Mouse (Mus musculus) neural tube, embryonic 12.5 days (tissue): ENCODE measurements around the gene Bahd1. TPM values are rescaled to one million over a fixed set of nuclear protein-coding genes. Genes with fewer than 3 reads are reported as not detected.

Experiments
- ATAC-seq: fragments of 200-750 bp; cut with Nextera tagmentation; 2 replicates; pipeline ENCODE4 v1.8.0; 2017; ENCODE audit warnings: low read depth, mild to moderate bottlenecking, moderate TSS enrichment, moderate library complexity; ENCODE audit not compliant: low FRiP score
- H3K27ac ChIP-seq: fragments of 300-500 bp; sonication (generic); 2 replicates; pipeline ENCODE4 v1.5.1; 2016
- H3K27me3 ChIP-seq: fragments of 300-500 bp; sonication (generic); replicated peaks from 2 replicates; pipeline ENCODE4 v1.6.1; 2016; ENCODE audit warnings: mild to moderate bottlenecking
- H3K36me3 ChIP-seq: fragments of 300-500 bp; sonication (generic); 2 replicates; pipeline ENCODE4 v1.6.1; 2016; ENCODE audit warnings: mild to moderate bottlenecking
- H3K4me1 ChIP-seq: fragments of 300-500 bp; sonication (generic); 2 replicates; pipeline ENCODE4 v1.6.1; 2016
- H3K4me2 ChIP-seq: fragments of 300-500 bp; sonication (generic); replicated peaks from 2 replicates; pipeline ENCODE4 v1.6.1; 2016; ENCODE audit warnings: mild to moderate bottlenecking
- H3K4me3 ChIP-seq: fragments of 300-500 bp; sonication (generic); 2 replicates; pipeline ENCODE4 v1.5.1; 2016
- H3K9ac ChIP-seq: fragments of 300-500 bp; sonication (generic); 2 replicates; pipeline ENCODE4 v1.6.1; 2016; ENCODE audit warnings: mild to moderate bottlenecking
- H3K9me3 ChIP-seq: fragments of 300-500 bp; sonication (generic); 2 replicates; pipeline ENCODE4 v1.6.1; 2016; ENCODE audit warnings: mild to moderate bottlenecking
- WGBS: fragments of 180-500 bp; shearing (Covaris S2); methylation state at CpG from one replicate; pipeline ENCODE4 v1.1.7; 2016; 5-methylcytosine and 5-hydroxymethylcytosine counted together
- polyA plus RNA-seq: library from polyadenylated mRNA; unstranded; fragments of >200 nt; fragmentation: Nextera tagmentation; extraction: Ambion mirVana; gene quantifications from 2 replicates; pipeline ENCODE4 v1.2.1, GENCODE M21; 2016

Gene Bahd1
- polyA plus RNA-seq = 8.1 and 8.6 TPM in 2 replicates

- Histone ChIP-seq H3K36me3 (no peaks in the 10 kb centered on the region), H3K4me3 (peak within 1 kb of the TSS; percentile 92), H3K9me3 (no peaks in the 10 kb centered on the region), H3K27me3 (peaks cover 53% of the 10 kb centered on the region), H3K4me1 (peaks cover 71% of the 10 kb centered on the region), H3K27ac (no peak within 1 kb of the TSS), H3K4me2 (peak within 1 kb of the TSS; percentile 99), H3K9ac (peak within 1 kb of the TSS; percentile 56)
- under 1% methylated on average over 32 of the region's 32 CpGs for WGBS
- no peak; the same call in 1 of the 2 replicates for ATAC-seq
Observed at GRCm38 (mm10) chr2:118899981-118900825, at the start of gene Bahd1. Gene Bahd1, plus strand, starts transcription at chr2:118900377.

GRCm38 (mm10) chr2:118851756-118852155 is 48.4 kb upstream of the Bahd1 start:
- H3K9me3 ChIP-seq = no peaks in the 10 kb centered on the region
- no peak overlapping the region for H3K4me3 ChIP-seq
- 16% methylated on average over 3 of the region's 3 CpGs for WGBS
- H3K9ac ChIP-seq = no peak overlapping the region
- no peaks in the 10 kb centered on the region for H3K4me1 ChIP-seq
- H3K27ac ChIP-seq = no peak overlapping the region
- H3K4me2 ChIP-seq = no peak overlapping the region
- no peaks in the 10 kb centered on the region for H3K36me3 ChIP-seq
- no peaks in the 10 kb centered on the region for H3K27me3 ChIP-seq
- no peak for ATAC-seq

GRCm38 (mm10) chr2:118861454-118862339 is 38.5 kb upstream of the Bahd1 start, which contains the start of gene Ivd:
Gene Ivd, plus strand, starts transcription at chr2:118861954.
- H3K27me3 ChIP-seq = no peaks in the 10 kb centered on the region
- under 1% methylated on average over 34 of the region's 34 CpGs for WGBS
- H3K36me3 ChIP-seq = peaks cover 4% of the 10 kb centered on the region; the same call in 1 of the 2 replicates
- ATAC-seq = peak; percentile 100
- H3K4me2 ChIP-seq = peak within 1 kb of the TSS; percentile 78
- H3K4me3 ChIP-seq = peak within 1 kb of the TSS; percentile 62
- H3K9me3 ChIP-seq = no peaks in the 10 kb centered on the region
- H3K27ac ChIP-seq = peak within 1 kb of the TSS; percentile 16; the same call in 1 of the 2 replicates
- peaks cover 8% of the 10 kb centered on the region for H3K4me1 ChIP-seq
- peak within 1 kb of the TSS; percentile 69 for H3K9ac ChIP-seq

GRCm38 (mm10) chr2:118862340-118862675 is 37.9 kb upstream of the Bahd1 start:
- Histone ChIP-seq H3K9me3 (no peaks in the 10 kb centered on the region), H3K27ac (no peak overlapping the region), H3K9ac (peak overlapping the region; percentile 69), H3K4me2 (peak overlapping the region; percentile 78), H3K4me3 (peak overlapping the region; percentile 62), H3K36me3 (peaks cover 4% of the 10 kb centered on the region; the same call in 1 of the 2 replicates), H3K4me1 (peaks cover 8% of the 10 kb centered on the region), H3K27me3 (no peaks in the 10 kb centered on the region)
- 32% methylated on average over 3 of the region's 3 CpGs for WGBS
- no peak for ATAC-seq

- Histone ChIP-seq H3K9ac (no peak overlapping the region), H3K27me3 (no peaks in the 10 kb centered on the region), H3K9me3 (no peaks in the 10 kb centered on the region), H3K4me2 (no peak overlapping the region), H3K27ac (no peak overlapping the region), H3K4me3 (no peak overlapping the region), H3K4me1 (no peaks in the 10 kb centered on the region), H3K36me3 (peaks cover 48% of the 10 kb centered on the region)
- no peak for ATAC-seq
- 94% methylated on average over 3 of the region's 3 CpGs for WGBS
Observed at GRCm38 (mm10) chr2:118870601-118871000, 29.6 kb upstream of the Bahd1 start.

GRCm38 (mm10) chr2:118871032-118871431 is 29.1 kb upstream of the Bahd1 start:
- Histone ChIP-seq H3K36me3 (peaks cover 50% of the 10 kb centered on the region), H3K9me3 (no peaks in the 10 kb centered on the region), H3K4me1 (no peaks in the 10 kb centered on the region), H3K4me2 (no peak overlapping the region), H3K9ac (no peak overlapping the region), H3K27me3 (no peaks in the 10 kb centered on the region), H3K4me3 (no peak overlapping the region), H3K27ac (no peak overlapping the region)
- WGBS = 100% methylated on average over 1 of the region's 1 CpGs
- no peak for ATAC-seq

- WGBS = 90% methylated on average over 5 of the region's 5 CpGs
- Histone ChIP-seq H3K27ac (no peak overlapping the region), H3K36me3 (peaks cover 65% of the 10 kb centered on the region)
Observed at GRCm38 (mm10) chr2:118873018-118873417, 27.2 kb upstream of the Bahd1 start.

GRCm38 (mm10) chr2:118873890-118874430 is 26.2 kb upstream of the Bahd1 start:
- no peak for ATAC-seq
- peaks cover 65% of the 10 kb centered on the region for H3K36me3 ChIP-seq
- no peak overlapping the region for H3K27ac ChIP-seq
- no peak overlapping the region for H3K4me3 ChIP-seq
- no peak overlapping the region for H3K4me2 ChIP-seq
- no peaks in the 10 kb centered on the region for H3K9me3 ChIP-seq
- WGBS = 92% methylated on average over 6 of the region's 6 CpGs
- H3K27me3 ChIP-seq = no peaks in the 10 kb centered on the region
- no peaks in the 10 kb centered on the region for H3K4me1 ChIP-seq
- no peak overlapping the region for H3K9ac ChIP-seq

More at GRCm38 (mm10) chr2:118873018-118873417, 27.2 kb upstream of the Bahd1 start:
- H3K4me2 ChIP-seq = no peak overlapping the region
- no peaks in the 10 kb centered on the region for H3K27me3 ChIP-seq
- no peak overlapping the region for H3K9ac ChIP-seq
- H3K4me1 ChIP-seq = no peaks in the 10 kb centered on the region
- ATAC-seq = no peak
- no peaks in the 10 kb centered on the region for H3K9me3 ChIP-seq
- H3K4me3 ChIP-seq = no peak overlapping the region

GRCm38 (mm10) chr2:118875316-118875715 is 24.9 kb upstream of the Bahd1 start:
- peaks cover 63% of the 10 kb centered on the region for H3K36me3 ChIP-seq
- no peaks in the 10 kb centered on the region for H3K9me3 ChIP-seq
- no peak overlapping the region for H3K27ac ChIP-seq
- no peak overlapping the region for H3K9ac ChIP-seq
- H3K27me3 ChIP-seq = no peaks in the 10 kb centered on the region
- ATAC-seq = no peak
- H3K4me3 ChIP-seq = no peak overlapping the region
- H3K4me1 ChIP-seq = no peaks in the 10 kb centered on the region
- no peak overlapping the region for H3K4me2 ChIP-seq
- 91% methylated on average over 8 of the region's 8 CpGs for WGBS

- H3K27me3 ChIP-seq = no peaks in the 10 kb centered on the region
- H3K4me2 ChIP-seq = no peak overlapping the region
- H3K36me3 ChIP-seq = peaks cover 61% of the 10 kb centered on the region
- WGBS = 91% methylated on average over 9 of the region's 9 CpGs
- H3K4me3 ChIP-seq = no peak overlapping the region
- H3K27ac ChIP-seq = no peak overlapping the region
- ATAC-seq = no peak
- no peaks in the 10 kb centered on the region for H3K4me1 ChIP-seq
- H3K9ac ChIP-seq = no peak overlapping the region
- no peaks in the 10 kb centered on the region for H3K9me3 ChIP-seq
Observed at GRCm38 (mm10) chr2:118876453-118876852, 23.7 kb upstream of the Bahd1 start.

GRCm38 (mm10) chr2:118881019-118881418 is 19.2 kb upstream of the Bahd1 start:
- 88% methylated on average over 4 of the region's 4 CpGs for WGBS
- Histone ChIP-seq H3K9ac (no peak overlapping the region), H3K27me3 (0 out of 2 replicates have a peak, but pooled peaks cover 5% of the 10 kb centered on the region), H3K4me3 (no peak overlapping the region), H3K27ac (no peak overlapping the region), H3K4me1 (peaks cover 6% of the 10 kb centered on the region; the same call in 1 of the 2 replicates), H3K4me2 (no peak overlapping the region), H3K9me3 (no peaks in the 10 kb centered on the region), H3K36me3 (peaks cover 29% of the 10 kb centered on the region)
- ATAC-seq = no peak

- Histone ChIP-seq H3K4me2 (no peak overlapping the region), H3K27ac (no peak overlapping the region), H3K36me3 (peaks cover 21% of the 10 kb centered on the region), H3K9ac (no peak overlapping the region), H3K27me3 (0 out of 2 replicates have a peak, but pooled peaks cover 5% of the 10 kb centered on the region), H3K4me3 (no peak overlapping the region), H3K4me1 (peaks cover 6% of the 10 kb centered on the region; the same call in 1 of the 2 replicates), H3K9me3 (no peaks in the 10 kb centered on the region)
- WGBS = 87% methylated on average over 5 of the region's 5 CpGs
- no peak for ATAC-seq
Observed at GRCm38 (mm10) chr2:118881956-118882355, 18.2 kb upstream of the Bahd1 start.
